Mouse (Mus musculus) spleen, embryonic (tissue): ENCODE results near the gene Hexb.

Experiments used
- CTCF ChIA-PET: fragments of 350-600 bp; sonication (Branson Sonifier 250); formaldehyde crosslinking; loops from one replicate; lab custom pipeline; 2022; lab: Charles Lee

The Hexb gene

DNA sequence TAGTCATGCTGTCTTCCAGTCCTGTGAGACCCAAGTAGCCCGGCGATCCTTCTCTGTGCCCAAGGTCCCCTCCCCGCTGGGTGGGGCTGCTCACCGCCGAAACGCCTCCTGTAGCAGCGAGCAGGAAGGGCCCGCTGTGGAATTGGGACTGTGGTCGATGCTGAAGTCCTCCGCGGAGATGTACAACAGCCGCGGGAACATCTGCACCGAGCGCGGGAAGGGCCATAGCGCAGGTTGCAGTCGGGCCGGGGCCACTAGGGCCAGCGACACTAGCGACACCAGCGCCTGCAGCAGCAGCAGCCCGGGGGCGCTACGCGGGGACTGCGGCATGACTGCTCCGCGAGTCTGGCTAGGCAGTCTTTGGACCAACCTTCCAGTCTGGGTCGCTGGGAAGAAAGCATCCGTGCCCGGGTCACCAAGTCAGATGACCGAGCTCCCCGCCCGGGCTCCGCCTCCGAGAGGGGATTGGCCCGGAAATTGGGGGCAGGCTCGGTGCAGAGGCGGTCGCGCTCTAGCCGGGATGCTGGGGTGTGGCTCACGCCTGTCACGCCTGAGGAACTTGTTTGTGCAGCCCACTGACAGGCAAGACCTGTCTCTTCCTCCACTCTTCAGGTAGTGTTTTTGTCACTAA lies at the start of gene Hexb:
Gene Hexb (minus strand): TSS at position 426 of the 631 bp plus-strand sequence.
- CTCF ChIA-PET: no interaction called here

DNA sequence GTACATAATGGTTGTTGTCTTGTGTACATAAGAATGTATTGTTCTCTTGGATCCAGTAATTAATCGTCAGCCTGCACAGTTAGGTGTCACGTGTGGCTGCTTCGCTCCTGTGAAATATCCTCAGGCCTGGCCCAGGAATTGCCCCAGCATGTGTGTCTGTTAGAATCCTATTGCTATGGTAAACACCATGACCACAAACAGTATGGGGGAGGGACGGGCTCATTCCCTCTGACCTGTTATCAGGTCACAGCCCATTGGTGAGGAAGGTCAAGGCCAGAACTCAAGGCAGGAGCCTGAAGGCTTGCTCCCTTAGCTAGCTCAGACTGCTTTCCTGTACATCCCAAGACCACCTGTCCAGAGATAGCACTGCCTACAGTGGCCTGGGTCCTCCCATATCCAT lies 49.6 kb upstream of the Hexb start:
- CTCF ChIA-PET: no interaction called here

DNA sequence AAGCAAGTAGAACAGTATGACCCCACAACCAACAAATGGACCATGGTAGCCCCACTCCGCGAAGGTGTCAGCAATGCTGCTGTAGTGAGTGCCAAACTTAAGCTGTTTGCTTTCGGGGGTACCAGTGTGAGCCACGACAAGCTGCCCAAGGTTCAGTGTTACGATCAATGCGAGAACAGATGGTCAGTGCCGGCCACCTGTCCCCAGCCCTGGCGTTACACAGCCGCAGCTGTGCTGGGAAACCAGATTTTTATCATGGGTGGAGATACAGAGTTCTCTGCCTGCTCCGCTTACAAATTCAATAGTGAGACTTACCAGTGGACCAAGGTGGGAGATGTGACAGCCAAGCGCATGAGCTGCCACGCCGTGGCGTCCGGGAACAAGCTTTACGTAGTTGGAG lies 48.1 kb upstream of the Hexb start:
- CTCF ChIA-PET: no interaction called here

DNA sequence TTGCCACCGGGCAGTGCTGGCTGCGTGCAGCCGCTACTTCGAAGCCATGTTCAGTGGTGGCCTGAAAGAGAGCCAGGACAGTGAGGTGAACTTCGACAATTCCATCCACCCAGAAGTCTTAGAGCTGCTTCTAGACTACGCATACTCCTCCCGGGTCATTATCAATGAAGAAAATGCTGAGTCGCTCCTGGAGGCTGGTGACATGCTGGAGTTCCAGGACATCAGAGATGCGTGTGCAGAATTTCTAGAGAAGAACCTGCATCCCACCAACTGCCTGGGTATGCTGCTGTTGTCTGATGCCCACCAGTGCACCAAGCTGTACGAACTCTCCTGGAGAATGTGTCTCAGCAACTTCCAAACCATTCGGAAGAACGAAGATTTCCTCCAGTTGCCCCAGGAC lies 47.0 kb upstream of the Hexb start:
- CTCF ChIA-PET: no interaction called here

DNA sequence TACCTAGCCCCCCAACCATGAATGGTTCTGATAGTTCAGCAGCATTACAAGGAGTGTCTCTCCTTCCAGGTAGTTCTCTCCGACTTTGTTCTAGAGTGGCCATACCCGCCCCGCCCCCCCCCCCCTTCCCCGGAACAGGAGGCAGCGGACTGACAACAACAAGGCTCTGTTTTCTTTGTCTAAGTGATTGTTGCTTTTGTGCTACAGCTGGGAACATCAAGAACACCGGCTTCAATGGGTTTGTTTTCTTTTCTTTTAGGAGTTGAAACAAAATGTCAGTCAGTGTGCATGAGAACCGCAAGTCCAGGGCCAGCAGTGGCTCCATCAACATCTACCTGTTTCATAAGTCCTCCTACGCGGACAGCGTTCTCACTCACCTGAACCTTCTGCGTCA lies 46.6 kb upstream of the Hexb start:
- CTCF ChIA-PET: no interaction called here

DNA sequence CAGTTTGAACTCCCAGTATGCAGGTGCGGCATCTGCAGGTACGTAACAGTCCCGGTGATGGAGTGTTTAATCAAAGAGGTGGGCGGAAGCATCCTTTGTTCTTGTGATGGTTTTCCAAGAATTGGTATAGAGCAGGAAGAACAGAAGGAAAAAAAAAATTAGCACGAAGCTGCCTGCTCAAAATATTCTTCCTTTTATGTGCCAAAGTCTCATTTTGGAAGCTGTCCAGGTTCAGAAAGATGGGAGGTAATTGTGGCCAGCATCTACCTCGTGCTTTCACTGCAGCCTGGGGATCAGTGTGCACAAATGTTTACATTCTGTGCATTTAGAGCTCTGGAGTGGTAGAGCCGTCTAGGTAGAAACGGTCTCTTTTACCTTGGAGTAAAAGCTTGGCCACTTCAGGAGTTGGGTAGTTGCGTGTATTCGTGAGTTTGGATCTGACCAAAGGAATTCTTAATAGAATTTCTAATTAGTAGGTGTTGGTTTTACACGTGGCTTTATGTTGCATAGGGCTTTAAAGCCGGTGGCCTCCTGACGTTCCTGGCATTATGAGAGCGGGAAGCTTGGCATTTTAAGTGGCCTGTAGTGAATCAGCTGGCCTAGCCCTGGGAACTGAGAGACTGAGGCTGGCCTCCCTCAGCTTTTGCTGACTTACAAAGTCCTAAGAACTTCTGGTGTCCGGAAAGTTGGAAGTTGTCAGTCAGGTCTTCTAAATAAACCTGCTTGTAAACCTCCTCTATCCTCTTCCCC lies 46.0 kb upstream of the Hexb start:
- CTCF ChIA-PET: interaction anchor here (0.8 kb wide), 1 partner anchor 363 kb away, joined by 4 read pairs; no protein-coding TSS in a partner anchor

DNA sequence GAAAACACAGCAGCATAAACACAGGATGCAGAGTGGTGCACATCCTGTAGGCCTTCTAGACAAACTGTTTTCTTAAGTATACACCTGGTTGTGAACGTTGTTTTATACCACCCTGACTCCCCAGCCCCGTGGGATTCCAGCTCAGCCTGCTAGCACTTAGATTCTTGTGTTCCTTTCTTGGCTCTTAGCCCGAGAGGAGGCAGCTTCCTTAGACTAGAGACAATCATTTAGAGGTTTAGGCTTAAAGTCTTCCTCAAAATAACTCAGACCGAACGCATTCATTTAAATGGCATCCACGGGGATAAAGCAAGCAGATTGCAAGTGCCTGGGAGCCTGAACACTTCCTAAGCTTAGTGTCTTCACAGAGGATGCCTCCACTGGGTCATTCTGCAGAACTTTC lies 44.6 kb upstream of the Hexb start:
- CTCF ChIA-PET: no interaction called here

DNA sequence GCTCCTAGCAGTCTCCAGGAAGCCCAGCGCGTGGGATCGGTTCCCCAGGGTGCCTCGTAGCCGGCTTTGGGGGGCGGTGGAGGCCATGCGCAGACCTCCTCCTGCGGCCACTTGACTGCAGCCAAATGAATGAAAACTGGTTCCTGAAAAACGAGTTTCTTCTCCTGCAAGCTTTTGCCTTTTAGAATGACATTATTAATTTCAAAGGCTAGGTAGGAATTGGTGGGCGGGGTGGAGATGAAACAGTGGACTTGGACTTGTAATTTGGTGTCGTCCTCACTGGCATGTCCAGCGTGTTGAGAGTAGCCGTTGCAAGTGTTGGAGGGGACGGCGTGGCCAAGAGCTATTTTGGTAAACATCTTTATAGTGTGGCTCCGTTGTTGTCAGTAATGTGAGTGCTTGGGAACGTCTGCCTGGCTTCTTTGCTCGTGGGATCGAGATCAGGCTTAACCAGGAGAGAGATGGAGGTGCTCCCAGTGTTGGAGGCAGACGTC lies 43.7 kb upstream of the Hexb start:
- CTCF ChIA-PET: no interaction called here

DNA sequence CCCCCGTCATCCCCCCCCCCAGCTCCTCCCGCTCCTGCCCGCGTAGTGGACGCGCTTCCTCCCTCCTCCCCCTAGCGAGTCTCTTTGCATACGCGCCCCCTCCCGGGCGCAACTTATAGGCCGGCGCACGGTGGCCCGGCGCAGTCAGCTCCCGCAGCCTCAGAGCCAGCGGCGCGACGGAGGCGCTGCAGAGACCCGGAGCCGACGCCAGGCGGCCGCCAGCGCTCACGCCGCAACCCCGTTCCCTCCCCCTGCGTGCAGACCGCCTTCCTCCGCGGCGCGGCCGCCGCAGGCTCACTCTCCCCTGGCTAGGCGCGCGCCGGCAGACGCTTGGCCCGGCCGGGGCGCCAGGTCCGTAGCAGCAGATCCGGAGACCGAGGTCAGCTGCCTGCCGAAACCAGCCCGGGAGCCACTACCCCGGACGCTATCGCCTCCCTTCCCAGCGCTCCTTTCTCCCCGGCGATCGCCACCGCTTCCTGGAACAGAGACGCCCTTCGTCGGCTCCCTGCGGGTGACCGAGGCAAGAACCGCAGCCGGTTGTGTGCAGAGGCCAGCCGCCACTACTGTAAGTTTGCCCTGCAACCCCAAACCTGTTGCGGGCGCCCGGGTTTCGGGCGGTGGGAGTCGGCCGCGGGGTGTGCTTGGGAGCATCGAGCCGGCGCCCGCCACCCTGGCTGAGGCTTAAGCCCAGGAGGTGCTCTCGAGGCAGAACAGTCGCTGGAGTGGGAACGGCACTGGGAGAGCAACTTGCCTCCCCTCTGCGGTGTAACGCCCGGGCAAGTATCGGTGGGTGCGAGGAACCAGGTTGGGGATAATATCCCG lies 43.0 kb upstream of the Hexb start, which contains the start of gene Enc1:
Gene Enc1 (plus strand): TSS at position 141 of the 822 bp plus-strand sequence.
- CTCF ChIA-PET: interaction anchor here (0.7 to 2.6 kb wide), 4 partner anchors 35 to 700 kb away, joined by 3 to 12 read pairs (median 6); partner anchors contain the start of genes Gfm2 and Nsa2

DNA sequence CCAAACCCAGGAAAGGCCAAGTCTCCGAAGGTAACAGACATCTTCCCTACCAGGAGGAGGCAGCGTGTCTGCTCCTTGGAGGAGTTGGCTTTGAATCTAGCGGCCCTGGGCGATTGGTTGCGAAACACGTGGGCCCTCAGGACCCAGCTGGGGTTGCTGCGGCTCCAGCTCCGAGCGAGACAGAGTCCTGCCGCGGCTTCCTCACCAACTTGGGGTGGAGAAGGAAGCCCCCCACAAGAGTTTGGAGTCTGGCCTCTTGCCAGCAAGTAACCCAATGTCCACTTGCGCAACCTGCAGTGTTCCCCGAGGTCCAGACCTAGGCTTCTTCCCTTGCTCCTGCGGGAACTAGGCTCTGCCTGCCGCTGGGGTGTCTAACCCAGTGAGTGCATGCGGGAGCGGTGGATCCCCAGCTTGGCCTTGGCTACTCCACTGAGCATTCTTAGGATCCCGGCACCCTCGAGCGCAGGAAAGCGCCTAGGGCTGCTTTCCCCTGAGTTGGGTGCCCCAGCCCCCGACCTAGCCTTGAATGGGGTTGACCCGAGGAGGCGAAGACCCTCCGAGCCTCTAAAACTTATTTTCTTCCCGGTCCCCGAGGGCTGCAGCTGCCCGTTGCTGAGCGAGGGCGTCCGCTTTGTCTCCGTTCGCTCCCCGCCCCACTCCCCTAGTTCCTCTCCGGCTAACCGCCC lies 42.3 kb upstream of the Hexb start:
- CTCF ChIA-PET: interaction anchor here (0.6 to 2.6 kb wide), 6 partner anchors 10 to 700 kb away, joined by 3 to 12 read pairs (median 6); partner anchors contain the start of genes Gfm2 and Nsa2

DNA sequence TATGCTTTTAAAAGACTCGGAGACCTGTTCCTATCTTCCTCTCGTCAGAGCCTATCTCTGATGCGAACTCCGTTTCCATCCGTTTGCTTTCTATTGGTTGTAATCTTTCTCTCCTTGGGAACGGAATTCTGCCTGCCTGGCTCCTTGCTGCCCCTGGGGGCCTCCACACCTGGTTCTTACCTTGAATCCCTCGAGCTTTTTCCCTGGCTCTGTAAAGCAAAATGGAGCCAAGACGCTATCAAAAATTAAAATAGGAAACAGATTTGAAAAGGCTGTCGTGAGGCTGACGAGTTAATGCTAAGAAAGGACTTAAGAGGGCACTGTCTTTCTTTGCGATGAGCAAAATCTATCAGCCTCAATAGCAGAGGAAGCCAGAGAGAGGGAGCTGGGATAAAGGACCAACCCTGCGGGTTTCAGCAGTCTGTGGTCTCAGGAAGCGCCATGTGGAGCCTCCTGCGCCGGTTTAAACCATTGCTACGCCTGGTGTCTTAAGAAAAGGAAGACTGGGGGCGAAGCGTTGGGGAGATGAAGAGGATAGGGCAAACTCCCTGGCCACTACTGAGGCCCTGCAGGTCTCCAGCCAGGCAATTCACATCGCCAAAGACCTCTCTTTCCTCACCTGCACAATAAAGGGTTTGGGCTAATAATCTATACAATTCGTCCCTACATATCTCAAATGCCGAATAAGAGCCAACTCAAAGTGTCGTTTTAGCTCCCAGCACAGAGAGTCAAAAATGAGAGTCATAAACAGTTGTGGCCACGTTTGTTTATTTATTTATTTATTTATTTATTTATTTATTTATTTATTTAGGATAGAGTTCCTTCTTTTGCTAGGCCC lies 41.4 kb upstream of the Hexb start:
- CTCF ChIA-PET: interaction anchor here (0.6 to 2.6 kb wide), 3 partner anchors 102 to 701 kb away, joined by 3 to 9 read pairs (median 3); partner anchors contain the start of genes Gfm2 and Nsa2

DNA sequence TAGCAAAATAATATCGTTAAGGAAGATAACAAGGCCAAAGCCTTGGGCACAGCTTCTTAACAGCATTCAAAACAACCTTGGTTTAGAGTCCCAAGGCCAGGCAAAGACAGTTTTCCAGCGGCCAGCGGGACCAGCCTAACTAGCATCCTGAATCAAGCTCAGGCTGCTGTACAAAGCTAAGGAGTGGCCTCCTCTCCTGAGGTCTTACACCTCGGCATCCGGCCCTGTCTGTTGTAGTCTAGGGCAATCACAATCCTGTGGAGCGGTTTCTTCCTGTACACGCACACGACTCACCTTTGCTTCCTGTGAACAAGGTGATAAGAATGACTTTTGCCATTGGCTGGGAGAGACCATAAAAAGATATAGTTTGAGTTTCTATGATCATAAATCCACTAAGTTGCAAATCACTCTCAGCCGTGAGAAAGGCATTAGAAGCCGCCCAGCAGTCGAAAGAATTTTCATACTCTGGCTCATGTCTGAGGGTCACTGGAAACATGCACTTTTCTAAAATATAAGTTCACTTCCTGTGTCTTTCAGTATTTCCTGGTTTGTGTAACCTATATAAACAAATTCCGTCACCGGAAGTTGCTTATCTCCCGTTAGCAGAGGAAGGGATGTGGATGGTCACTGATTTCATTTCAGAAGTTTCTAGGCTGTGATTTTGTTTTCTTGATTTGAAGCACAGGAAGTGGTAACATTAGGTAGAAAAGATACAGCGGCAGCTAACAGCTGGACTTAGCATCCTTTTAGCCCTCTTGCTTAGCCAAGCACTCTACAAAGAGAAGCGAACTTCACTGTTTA lies 40.2 kb upstream of the Hexb start:
- CTCF ChIA-PET: no interaction called here

DNA sequence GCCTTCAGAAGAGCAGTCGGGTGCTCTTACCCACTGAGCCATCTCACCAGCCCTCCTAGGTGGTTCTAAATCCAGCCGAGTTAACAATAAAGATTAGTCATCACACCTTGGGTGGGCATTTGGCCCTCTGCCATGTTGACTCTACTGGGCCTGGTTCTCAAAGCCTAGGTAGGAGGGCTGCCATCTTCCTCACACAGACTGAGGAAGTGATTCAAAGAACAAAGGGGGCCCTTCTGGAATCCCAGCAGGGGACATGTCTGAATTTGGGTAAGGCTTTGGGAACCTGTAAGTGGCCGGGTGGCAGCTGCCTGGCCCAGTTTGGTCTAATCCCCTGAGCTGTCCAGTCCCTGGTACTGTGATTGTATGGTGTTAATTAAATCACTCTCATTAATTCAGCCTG lies 39.5 kb upstream of the Hexb start:
- CTCF ChIA-PET: no interaction called here

DNA sequence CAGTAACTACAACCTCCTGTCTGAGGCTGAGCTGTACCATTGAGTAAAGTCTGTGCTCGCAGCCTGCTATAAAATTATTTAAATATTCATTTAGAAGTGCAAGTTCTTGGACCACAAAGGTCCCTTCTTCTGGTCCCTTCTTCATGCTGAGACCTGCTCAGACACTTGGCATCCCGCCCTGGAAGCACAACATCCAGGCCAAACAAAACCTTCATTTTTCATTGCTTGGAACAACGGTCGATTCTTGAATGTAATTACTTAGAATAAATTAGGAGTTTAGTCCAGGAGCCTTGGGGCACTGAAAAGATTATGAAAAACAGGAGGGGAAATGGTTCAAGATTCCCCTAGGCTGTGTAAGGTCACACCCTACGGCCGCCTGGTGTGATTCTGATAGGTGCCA lies 37.8 kb upstream of the Hexb start:
- CTCF ChIA-PET: interaction anchor here (3.8 kb wide), 1 partner anchor 703 kb away, joined by 18 read pairs; no protein-coding TSS in a partner anchor

DNA sequence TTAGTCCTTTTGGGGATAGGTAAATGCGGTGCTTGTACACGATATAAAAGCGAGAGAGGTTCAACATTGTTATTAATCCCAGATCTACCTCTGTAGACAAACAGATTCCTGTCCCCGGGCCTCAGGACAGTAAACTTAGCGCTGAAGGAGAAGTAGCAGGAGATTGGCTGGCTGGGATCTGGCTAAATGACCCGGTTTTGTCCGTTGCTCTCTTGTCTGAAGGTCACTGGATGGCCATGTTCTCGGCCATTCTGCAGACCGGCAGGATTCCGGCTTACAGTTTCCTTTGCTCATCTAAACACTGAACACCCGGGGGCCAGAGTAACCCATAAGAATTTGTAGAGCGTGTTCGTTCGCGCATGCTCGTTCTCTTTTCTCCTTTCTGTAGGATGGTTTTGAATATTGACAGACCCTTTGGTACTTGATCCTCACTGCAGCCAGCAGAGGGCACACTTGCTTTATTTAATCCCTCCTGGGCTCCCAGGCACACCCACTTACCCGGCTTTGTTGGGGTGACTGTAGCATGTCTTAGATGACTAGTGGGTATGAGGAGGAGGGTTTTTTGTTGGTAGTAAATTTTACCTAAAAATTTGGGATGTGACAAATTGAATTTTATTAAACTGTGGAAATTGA lies 36.7 kb upstream of the Hexb start:
- CTCF ChIA-PET: interaction anchor here (0.6 to 3.8 kb wide), 2 partner anchors 704 to 706 kb away, joined by 4 to 18 read pairs; no protein-coding TSS in a partner anchor

DNA sequence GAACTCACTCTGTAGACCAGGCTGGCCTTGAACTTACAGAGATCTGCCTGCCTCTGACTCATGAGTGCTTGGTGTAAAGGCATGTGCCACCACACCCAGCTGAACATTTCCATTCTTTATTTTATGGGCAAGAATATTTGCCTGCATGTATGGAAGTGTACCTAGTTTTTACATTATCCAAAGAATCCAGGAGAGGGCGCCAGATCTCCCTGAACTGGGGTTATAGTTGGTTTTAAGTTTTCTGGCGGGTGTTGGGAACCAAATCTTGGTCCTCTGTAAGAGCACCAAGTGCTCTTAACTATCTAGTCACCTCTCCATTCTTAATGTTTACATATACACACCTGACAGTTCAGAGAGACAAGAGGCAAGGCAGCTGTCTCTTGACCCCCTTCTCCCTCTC lies 34.9 kb upstream of the Hexb start:
- CTCF ChIA-PET: interaction anchor here (0.5 to 3.8 kb wide), 3 partner anchors 24 to 982 kb away, joined by 4 to 18 read pairs (median 5); no protein-coding TSS in a partner anchor

DNA sequence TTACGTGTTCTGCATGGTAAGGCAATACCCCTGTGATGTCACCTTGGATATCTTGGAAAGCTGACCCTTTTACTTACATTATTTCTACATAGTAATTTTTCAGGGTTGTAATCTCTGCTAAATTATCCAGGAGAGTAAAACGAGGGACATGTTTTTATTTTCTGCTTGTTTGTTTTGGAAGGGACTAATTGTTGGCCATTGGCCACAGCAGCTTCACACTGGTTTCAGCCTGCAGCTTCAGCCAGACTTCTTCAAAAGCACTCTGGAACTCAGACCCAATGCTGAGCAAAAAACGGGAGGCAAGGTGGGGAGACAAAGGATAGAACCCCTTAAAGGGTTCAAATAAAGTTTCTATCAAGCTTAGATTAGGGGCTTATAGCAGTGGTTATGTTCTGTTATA lies 31.9 kb upstream of the Hexb start:
- CTCF ChIA-PET: interaction anchor here (0.6 kb wide), 1 partner anchor 10 kb away, joined by 8 read pairs; no protein-coding TSS in a partner anchor

DNA sequence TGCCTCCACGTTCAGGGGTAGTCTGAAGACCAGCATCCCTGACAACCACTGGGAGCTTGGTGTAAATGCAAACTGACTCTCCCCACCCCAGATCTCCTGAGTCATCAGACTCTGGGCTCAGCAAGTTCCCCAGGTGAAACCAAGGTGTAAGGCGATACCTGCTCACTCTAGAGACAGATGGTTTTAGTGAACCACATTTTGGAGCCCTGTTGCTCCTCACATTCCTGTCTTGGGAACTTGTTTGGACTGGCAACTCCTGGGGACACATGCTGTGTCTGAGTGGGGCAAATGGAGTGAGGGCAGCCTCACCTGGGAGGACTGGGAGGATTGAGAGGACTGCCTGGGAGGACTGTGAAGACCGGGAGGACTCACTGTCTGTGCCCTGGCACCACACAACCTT lies 29.6 kb upstream of the Hexb start:
- CTCF ChIA-PET: interaction anchor here (0.7 kb wide), 1 partner anchor 356 kb away, joined by 3 read pairs; no protein-coding TSS in a partner anchor
